Mouse (Mus musculus) lung, postnatal 4 days (tissue): Measurements from ENCODE around the gene H2-K1.
A peak's percentile ranks its signal among the peaks of the same experiment; 100 is the strongest.

Experiments used
- DNase-seq, 2 experiments: peaks; one replicate each; pipeline ENCODE4 v3.0.0; 2021

Gene H2-K1

GRCm38 (mm10) chr17:33981192-33981909, 18.8 kb downstream of the H2-K1 start:
- peak; percentile 89 to 92 for DNase-seq

- DNase-seq, result no peak
Observed at GRCm38 (mm10) chr17:33980181-33981035, 19.7 kb downstream of the H2-K1 start.

DNA sequence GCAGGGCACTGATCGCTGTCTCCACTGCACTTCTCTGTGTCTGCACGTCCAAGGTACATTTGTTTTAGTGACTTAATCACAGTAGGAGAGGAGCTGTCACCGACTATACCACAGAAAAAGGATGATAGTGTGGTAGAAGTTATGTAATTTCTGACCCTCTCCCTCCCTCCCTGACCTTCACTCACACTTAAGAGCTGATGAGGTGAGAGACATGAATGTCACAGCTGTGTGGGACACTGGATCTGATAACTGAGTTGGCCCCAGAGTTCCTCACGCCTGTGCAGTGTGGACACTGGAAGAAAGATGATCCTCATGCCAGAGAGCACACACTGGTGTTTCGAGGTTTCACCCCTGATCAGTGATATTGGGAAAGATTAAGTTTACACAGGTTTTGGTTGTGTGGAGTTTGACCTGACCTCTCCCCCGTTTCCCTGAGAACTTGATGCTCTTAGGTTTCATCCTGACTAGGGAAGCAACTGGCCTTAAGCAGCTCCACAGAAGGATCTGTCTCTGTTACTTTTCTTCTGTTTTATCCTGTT, 20.6 kb downstream of the H2-K1 start:
- peak in 1 of 2 experiments; percentile 32 for DNase-seq

DNA sequence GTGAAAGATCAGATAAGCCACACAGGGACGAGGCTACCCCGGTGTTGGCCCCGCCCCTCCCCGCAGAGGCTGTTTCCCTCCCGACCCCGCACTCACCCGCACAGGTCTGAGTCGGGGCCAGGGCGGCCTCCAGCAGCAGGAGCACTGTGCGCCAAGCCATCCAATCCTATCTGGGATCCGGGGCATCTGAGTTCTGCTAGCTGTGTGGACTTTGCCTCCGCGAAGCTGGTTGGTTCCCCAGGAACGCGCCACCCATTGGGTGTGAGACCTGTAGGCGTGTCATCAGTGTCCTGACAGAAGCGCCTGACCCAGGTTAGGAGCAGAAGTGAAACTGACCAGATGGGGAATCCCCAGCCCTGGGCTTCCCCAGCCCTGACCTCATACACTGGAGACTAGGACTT, 21.5 kb downstream of the H2-K1 start:
- peak; percentile 85 to 86 for DNase-seq

DNA sequence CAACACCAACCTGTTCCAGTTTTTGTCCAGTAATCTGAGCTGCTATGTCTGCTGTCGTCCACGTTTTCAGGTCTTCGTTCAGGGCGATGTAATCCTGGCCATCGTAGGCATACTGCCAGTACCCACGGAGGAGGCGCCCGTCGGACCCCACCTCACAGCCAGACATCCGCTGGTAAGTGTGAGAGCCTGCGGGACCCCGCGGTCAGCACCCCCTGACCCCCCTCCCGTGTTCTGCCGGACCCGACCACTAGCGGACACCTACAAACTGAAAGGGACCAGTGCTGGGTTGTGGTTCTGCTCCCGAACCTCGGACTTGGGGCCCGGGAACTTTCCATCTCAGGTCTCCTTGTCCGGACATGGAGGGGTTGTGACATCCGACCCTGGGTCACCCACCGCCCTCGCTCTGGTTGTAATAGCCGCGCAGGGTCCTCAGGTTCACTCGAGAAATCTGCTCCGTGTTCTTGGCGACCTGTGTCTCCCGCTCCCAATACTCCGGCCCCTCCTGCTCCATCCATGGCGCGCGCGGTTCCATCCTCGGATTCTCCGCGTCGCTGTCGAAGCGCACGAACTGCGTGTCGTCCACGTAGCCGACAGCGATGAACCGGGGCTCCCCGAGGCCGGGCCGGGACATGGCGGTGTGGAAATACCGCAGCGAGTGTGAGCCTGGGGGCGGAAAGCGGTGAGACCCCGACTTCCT, 22.1 kb downstream of the H2-K1 start:
- DNase-seq, result peak in 1 of 2 experiments; percentile 22

GRCm38 (mm10) chr17:33973572-33973971, 26.6 kb downstream of the H2-K1 start:
- no peak for DNase-seq

DNA sequence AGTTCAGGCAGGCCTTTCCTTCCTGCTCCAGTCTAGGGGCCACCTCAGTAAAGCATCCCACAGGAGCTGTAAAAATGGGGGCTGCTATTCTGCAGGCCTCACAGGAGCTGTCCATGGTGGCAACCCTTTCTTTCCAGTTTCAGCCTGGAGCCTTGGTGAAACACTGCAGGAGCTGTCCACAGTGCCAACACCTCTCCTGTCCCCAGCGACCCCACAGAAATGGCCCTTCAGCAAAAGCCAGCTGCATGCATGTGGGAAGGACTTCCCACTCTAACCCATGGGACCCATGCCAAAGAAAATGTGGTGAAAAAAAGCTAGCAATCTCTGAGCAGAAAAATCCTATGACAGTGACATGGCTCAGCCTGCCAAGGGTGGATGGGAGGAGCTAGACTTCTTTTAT, 27.5 kb downstream of the H2-K1 start:
- peak; percentile 46 to 62 for DNase-seq

- DNase-seq, result no peak
Observed at GRCm38 (mm10) chr17:33969394-33969793, 30.8 kb downstream of the H2-K1 start.

DNA sequence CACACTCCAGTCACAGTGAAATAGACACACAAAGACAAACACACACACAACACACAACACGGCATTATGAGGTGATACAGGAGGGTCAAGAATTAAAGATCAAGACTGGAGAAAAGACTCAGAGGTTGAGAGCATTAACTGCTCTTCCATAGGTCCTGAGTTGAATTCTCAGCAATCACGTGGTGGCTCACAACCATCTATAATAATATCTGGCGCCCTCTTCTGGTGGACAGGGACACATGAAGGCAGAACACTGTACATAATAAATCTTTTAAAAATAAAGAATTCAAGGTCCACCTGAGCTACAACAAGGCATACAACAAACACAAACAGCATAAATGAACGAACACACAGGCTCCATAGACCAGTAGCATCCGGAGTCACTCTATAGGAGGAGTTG, 31.2 kb downstream of the H2-K1 start:
- peak in 1 of 2 experiments; percentile 51 for DNase-seq

DNA sequence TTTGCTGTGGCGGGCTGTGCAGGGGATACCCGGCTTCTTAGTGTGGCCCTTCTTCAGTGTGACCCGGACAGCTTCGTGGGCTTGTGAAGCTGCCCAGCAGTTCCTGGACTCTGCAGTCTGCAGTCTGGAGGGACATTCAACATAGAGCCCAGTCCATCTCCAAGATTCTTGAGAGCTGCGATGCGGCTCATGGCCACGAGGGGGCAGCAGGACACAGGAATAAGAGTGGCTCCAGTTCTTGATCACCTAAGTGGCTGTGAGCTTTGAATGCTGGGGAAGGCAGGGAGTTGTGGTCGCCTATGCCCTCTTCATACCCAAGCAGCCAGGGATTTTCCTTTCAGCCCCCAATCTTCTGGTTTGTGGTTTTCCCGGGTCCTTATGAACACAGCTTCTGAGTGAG, 31.7 kb downstream of the H2-K1 start:
- DNase-seq, result peak; percentile 76 to 83

DNA sequence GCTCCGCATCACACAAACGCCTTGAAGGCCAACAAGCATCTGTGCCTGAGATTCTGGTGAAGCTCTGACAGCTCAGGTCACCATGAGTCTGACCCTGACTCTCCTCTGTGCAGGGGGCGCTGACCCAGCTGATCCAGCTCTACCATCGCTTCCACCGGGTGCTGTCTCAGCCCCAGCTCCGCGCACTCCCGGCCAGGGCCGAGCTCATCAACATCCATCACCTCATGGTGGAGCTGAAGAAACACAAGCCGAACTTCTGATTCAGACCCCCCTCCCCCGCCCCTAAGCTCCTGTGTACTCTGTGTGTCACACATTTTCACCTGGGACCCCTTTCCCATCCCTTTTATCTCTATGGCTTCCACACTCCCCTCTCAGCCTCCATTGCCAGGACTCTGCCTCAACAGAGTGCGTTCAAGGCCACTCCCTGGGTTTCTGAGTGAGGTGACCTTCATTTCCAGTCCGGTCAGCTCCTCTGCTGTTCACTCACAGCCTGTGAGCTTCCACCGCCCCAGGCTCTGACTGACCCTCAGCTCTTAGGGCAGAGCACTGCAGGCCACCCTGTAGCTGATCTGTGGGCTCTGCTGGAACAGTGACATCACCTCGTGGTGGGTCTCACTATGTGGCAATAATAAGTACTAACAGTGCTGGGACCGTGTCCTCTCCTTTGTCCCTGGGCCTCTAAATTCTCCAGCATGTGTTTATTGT, 34.1 kb downstream of the H2-K1 start:
- peak in 1 of 2 experiments; percentile 24 for DNase-seq

DNA sequence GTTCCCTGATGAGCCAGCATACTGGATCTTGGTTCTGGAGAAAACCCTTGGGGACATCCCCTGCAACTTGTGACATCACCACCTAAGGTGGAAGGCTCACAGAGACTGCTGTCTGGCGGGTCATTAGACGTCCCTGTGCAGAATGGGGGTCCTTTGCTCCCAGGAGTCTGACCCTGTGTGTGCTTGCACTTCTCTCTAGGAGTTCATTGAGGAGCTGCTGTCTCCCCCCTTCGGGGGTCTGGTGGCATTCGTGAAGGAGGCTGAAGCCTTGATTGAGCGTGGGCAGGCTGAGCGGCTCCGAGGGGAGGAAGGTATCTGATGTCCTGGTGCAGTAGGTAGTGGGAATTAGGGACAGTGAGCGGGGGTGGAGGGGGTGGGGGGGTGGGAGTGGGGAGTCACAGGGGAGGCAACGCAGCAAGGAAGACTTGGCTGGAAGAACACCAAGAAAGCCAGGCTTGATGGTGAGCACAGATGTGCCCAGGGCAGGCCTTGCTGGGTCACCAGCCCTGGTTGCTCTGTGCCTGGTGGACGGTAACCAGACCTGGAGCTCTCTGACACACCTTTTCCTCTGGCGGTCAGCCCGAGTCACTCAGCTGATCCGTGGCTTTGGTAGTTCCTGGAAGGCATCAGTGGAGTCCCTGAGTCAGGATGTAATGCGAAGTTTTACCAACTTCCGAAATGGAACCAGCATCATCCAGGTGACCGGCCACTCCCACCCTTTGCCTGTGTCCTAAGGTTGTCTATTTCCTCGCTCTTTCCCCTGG, 34.9 kb downstream of the H2-K1 start:
- DNase-seq, result no peak

DNA sequence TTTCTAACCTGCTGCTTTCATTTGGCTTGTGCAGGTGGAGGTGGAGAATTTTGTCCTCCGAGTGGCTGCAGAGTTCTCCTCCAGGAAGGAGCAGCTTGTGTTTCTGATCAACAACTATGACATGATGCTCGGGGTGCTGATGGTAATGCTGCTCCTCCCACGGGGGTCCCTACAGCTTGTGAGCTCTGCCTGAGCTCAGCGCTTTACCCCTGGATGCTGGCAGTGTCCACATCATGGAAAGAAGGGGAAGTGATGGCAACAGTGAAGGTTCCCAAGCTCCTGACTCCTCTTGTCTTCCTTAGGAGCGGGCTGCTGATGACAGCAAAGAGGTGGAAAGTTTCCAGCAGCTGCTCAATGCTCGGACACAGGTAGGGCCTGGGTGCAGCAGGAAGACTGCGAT, 37.3 kb downstream of the H2-K1 start:
- DNase-seq, result no peak

DNA sequence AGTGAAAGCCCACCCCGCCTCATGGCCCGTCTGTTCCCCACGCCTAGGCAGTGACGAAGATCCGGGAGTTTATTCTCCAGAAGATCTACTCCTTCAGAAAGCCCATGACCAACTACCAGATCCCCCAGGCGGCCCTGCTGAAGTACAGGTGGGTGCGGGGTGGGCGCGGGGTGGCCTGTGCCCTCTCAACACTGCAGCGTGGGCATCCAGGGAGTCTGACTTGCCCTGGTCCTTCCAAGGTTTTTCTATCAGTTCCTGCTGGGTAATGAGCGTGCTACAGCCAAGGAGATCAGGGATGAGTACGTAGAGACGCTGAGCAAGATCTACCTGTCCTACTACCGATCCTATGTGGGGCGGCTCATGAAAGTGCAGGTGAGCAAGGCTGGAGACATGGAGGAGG, 40.2 kb downstream of the H2-K1 start:
- DNase-seq, result no peak

GRCm38 (mm10) chr17:33959135-33959534, 41.0 kb downstream of the H2-K1 start:
- peak in 1 of 2 experiments; percentile 34 for DNase-seq

GRCm38 (mm10) chr17:33958451-33958850, 41.7 kb downstream of the H2-K1 start:
- DNase-seq, result peak in 1 of 2 experiments; percentile 20

- no peak for DNase-seq
Observed at GRCm38 (mm10) chr17:33957493-33957892, 42.7 kb downstream of the H2-K1 start.

GRCm38 (mm10) chr17:33956336-33956735, 43.8 kb downstream of the H2-K1 start:
- no peak for DNase-seq

DNA sequence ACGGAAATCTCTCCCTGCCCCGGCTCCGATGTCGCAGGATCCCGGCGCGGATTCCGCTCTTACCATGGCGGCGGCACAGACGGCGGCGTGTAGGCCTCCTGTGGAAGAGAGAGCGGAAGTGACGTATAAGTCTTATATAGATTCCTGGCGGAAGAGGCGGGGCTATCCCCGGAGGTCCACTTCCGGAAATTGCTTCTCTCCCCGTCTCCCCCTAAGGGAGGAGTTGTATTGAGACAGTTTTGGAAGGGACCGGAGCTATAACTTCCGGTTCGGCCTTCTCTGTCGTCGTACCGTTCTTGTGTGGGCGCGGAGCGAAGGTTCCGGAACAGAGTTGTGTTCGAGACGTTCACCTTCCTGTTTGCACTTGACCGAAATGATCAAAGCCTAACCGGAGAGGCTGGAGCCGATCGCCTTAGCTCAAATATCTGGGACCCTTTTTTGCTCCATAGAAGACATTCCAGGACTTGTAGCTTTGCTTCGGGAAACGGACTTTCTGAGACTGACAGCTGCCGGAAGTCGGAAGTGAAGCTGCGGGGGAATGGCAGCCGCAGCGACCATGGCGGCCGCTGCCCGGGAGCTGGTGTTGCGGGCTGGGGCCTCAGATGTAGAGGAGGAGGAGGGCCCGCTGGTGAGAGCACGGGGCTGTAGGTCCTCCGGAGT, 44.5 kb downstream of the H2-K1 start, which contains the start of the genes Vps52 and Rps18:
Gene Vps52, plus strand, starts transcription at position 258 of the 660 bp plus-strand sequence.
Gene Rps18, minus strand, starts transcription at position 447 of the 660 bp plus-strand sequence.
- DNase-seq, result peak; percentile 96

DNA sequence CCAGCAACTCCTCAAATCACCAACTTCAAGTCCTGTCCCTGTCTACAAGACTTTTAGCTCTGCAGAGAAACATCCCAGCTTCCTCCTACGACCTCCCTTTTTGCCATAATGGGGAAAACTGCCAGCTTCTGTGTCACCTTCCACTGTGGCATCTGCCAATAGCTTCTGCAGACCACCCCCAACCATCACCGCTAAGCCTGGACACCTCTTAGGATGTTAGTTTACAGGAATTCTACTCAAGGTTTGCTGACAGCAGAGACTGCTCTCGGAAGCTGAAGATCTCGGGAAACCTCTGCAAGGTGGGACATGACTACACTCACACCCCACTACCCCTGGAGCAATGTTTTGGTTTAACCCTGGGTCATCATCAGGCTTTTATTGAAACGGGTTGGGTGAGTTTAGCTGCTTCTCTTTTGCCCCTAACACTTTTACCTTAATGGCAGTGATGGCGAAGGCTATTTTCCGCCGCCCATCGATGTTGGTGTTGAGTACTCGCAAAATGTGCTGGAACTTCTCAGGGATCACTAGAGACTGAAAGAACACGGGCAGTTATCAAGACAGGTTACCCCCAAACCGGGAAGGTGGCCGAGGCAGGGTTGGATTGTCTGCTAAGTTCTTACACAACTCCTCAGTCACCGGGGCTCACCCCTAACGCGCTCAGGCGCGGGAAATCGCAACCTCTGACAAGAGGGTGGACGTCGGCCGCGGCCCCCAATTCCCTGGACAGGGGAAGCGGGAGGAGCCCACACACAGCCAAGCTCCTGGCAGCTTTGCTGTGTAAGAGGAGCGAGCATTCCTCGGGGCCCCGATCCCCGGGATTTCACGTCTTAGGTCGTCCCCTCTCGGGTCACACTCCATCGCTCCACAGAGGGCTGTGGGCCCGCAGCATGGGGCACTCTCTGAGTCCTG, 45.2 kb downstream of the H2-K1 start:
- DNase-seq, result no peak
